Mouse (Mus musculus): ENCODE measurements around the gene Jag1.

The Jag1 gene

DNA sequence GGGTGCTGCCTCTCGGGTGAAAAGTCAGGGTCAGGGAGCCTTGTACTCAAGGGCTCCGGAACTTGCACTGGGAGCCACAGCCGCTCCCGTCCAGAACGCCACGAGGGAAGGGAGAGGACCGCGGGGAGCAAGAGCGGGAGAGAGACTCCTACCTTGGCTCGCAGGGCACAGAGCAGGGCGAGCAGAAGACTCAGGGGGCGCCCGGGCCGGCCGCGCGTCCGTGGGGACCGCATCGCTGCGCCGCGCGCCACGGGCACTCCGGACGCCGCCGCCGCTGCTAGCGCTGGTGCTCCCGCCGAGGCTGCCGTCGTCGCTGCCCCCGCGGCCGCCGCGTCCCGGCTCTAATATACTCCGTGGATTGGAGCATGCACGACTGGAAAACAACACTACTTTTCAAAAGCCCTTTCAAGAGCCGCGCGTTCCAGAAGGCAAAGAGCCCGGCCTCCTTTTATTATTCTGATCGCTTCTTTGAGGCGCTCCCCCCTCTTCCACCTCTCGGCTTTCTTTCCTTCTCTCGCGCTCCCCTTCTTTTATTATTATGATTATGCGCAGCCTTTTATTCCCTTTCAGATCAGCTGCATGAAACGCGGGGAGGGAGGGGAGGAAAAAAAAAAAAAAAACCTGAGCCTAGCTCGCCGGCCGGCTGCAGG is at the start of gene Jag1:
TSS of gene Jag1 (minus strand) at position 620 of the 650 bp plus-strand sequence.
- peak; percentile 29 to 49 for DNase-seq (ENCODE audit: low spot score in 2 of 2)

DNA sequence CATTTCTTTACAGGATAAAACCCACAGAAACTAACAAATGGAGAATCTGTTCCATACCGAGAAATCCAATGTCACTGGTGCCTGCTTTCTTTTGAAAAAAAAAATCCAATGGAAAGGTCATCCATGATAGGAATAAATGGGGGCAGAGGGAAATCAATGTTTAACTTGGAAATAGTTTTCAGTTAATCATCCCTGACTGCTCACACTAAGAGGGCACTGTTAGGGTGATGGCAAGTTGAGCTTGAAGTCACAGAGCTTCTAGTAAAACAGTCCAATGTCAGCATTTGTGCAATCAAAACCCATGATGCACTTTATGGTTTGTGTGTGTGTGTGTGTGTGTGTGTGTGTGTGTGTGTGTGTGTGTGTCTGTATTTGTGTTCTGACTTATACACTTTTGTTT is 39.6 kb upstream of the Jag1 start:
- no peak for DNase-seq (ENCODE audit: low spot score in 2 of 2)

DNA sequence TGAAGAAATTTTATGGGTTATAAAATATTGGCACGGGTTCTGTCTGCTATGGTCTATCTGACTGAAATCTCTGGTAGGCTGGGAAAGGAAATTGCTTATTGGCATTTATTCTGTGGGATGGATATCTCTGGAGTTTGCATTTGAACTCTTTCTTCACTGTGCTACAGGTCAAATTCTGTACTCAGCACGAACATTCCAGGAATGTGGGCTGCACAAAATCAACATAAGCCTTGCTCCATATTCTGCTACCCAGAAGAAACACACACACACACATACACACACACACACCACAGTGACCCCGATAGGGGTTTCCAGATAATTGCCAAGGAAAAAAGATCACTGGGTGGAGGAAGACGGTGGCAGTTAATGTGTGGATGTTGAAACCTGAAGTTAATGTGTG is 37.4 kb upstream of the Jag1 start:
- no peak for DNase-seq (ENCODE audit: low spot score in 2 of 2)

DNA sequence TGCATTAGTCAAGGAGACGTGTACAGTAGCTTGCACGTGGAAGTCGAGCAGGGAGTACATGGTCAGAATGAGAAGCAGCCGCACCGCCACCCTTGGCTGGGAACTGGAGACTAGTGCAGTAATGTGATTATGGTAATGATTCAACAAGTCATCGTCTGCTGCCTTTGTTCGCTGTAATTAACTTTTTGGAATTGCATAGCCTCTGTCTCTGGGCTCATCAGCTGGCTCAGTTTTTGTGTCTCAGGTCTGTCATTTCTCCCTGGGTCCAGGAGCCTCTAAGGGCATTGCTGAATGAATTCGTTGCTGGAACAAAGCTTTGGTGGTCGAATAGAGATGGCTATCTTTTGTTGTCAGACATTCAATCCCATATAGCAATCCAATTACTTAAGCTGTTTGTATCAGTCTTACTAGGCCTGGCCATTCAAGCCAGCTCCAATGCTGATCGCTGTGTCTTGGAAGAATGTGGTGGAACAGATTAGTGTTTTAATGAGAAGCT is 36.8 kb upstream of the Jag1 start:
- DNase-seq (ENCODE audit: low spot score in 2 of 2): no peak

DNA sequence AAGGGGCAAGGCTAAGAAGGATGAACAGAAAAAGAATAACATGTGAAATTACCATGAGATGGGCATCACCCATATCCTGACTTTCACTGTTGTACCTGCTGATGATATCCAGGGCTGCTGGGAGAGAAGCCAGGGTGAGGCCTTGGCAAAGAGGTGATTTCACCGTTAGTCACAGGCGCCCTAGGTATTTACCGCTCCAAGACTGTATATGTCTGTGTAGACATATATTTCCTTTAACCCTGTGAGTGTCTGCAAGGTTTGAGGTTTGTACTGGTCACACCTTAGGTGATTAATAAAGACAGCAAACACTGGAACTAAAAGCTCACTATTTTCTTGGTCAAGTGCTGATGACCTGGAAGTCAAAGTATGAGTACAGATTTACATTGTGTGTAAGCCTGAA is 34.5 kb upstream of the Jag1 start:
- DNase-seq (ENCODE audit: low spot score in 2 of 2): no peak

DNA sequence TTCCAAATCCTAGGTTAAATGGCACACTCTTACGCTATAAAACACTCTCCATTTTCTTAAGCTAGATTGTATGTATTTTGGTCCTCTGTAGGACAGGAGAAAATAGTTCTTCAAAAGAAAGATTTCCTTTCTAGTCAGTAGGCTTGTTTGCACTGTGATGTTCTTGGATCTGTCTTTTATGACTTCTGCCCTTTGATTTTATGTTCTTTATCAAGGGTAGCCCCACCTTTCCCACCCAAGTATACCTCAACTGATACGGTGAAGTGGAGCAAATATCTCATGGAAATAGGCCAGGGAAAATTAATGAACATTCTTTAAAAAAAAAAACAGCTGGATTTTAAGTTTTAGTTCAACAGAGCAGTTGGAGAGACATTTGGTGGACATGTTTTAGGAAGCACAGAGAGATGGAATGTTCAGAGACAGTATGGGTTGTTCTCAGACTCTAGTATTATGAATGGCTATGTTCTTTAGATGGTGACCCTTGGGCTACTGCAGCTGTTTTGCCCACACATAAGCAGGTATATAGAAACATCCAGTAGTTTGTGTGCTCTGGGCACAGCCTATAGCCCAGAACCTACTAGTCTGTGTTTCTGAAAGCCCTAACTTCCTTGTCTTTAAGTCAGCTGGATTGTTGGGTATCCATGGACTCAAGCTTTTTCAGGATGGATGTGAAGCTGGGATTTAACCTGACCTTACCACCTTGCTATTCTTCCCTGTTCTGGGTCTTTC is 30.7 kb upstream of the Jag1 start:
- no peak for DNase-seq (ENCODE audit: low spot score in 2 of 2)

DNA sequence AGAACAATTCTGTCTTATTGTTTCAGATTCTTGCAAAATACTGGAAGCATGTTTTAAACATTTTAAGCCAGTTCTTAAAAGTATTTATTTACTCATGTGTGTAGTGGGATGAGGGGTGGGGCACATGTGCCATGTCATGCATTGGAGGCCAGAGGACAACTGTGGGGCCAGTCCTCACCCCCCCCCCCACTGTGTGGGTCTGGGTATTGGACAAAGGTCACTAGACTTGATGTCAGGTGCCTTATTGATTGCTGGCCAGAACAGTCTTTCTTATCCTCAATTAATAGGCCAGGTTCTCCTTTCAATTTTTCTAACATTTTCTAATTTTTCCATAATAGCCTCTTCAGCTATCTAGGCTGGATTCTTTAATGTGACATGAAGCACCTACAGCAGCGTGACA is 21.6 kb upstream of the Jag1 start:
- DNase-seq (ENCODE audit: low spot score in 2 of 2): no peak

DNA sequence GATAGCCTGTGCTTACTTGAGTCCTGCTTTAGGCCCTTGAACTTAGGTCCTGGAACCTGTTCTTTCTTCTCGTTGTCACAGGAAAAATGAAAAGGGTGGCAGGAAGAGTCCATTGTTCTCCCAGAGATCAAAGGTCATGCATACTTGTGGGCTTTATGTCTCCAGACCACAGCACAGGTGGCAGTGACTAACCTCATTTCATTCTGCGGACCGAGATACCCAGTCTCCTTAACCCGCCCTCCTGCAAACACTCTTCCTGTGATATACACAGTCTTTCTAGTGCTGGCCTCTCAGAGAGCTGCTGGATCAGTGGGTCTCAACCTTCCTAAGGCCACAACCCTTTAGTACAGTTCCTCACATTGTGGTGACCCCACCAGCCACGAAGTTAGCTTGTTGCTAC is 17.6 kb upstream of the Jag1 start:
- no peak for DNase-seq (ENCODE audit: low spot score in 2 of 2)

DNA sequence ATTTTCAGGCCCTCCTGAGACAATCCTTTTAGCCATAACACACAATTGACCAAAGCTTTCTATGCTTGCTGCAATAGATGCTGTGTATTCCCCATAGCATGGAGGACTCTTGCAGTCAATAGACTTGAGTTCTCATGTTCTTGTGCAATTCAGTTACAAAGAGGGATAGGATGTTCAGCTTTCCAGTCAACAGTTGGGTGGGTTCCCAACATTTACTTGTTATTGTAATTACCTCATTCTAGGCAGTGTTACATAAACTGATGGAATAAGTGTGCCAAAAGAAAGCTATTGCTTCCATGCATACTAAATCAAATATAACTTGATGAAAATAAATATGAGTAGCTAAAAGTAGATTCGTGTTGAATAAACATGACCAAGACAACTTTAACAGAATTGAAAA is 8.4 kb upstream of the Jag1 start:
- no peak for DNase-seq (ENCODE audit: low spot score in 2 of 2)

DNA sequence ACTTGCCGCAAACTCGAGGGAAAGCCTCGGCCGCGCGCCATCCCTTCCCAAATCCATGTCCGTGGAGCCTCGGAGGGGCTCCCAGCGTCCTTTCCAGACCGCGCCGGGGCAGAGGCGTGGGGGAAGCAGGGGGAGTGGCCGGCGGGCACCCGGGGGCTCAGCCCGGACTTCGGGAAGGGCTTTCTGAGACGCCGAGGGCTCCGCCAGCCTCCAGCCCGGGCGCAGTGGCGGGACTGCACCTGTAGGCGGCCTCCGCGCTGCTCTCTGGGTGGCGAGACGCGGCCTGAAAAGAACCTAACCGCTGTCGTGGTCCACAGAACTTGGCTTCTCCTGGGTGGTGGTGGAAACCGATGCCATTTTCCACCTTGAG is 862 bp upstream of the Jag1 start:
- peak; percentile 41 to 56 for DNase-seq (ENCODE audit: low spot score in 2 of 2)

DNA sequence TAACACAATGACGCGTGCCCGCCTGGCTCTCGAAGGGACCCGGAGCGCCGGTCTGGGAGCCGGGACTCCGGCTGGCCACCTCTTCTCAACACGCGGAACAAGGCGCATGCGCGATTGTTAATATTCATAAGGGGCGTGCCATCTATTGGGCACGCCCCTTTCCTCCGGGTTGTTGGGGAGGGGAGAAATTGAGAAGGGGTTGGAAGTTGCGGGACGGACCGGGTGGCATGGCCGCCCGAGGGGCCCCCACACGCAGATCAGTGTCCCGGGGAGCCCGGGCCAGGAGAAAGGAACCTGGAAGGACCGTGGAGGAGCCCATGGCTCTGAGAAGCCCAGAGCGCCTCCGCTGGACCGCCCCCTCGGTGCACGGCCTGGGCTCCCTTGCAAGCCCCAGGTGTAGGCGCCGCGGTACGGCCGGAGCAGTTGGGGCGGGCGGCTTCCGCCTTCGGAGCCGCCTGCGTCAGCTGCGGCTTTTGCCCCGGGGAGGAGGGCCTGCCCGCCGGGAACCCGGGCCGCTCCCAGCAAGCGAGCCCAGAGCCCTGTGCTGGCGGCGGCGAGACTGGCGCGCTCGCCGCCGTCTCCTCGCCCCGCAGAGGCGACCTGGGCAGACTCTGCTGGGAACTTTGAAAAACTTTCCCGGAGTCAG is 354 bp upstream of the Jag1 start:
- DNase-seq (ENCODE audit: low spot score in 2 of 2): peak; percentile 43 to 64

DNA sequence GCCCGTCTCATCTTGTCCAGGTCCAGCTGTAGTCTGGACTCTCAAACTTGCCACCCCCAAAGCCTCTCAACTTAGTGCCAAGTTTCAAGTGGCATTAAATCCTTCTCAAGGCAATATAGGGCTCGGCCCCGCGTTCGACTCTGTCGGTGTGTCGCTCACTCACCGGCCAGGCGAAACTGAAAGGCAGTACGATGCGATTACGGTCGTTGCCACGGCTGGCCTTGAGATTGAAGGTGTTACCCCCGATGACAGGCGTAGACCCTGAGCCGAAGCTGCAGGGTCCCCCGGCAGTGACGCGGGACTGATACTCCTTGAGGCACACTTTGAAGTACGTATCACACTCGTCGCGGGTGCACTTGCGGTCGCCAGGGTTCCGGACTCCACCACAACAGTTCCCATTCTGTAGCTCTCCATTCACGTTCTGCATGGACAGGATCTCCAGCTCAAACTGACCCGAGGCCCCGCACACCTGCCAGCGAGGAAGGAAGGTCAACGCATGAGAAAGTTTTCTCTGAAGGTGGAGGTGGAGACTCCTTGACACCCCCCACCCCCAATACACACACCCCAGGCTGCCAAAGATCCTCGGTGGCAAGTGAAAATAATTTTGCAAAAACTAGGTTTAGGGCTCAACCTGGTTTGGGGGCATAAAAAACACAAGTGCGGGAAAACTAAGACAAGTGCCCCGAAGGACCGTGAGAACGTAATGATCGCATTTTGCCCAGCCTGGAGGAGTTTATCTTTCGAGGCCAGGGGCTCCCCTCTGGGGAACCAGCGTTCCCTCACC is 1.0 kb downstream of the Jag1 start:
- no peak for DNase-seq (ENCODE audit: low spot score in 2 of 2)

DNA sequence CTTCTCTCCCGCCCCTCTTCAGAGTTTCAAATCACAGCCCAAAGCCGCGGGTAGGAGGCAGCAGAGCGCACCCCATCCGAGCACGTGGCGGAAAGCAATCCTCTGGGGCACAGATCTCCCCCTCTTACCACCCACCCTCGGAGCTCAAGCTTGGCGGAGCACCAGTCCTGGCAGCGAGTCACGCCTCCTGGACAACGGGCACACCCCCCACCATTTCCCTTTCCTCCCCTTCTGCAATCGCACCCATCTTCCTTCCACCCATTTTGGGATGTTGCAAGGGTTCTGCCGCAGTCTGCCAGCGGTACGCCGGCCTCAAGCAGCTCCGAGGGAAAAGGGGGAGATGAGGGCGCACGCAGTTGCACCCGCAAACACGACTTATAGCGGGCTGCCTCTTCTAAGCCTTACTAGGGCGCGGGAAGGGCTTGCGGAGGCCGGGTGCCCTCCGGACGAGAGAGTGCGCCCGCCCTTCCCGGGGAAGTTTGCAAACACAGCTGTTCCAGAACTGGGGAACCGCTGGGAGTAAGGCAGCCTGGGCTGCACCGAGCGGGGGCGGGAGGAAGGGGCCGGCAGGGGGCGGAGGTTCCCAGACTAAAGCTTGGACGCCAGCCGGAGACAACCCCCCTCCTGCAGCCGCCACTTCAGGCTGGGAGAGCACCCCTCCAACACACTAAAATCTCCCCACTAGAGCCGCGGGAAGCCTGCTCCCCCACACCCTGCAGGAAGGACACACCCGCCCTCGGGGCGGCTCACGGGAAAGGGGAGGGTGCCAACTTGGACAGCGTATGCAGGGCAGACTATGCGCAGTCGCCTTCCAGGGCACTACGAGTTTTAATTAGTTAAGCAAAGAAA is 2.0 kb downstream of the Jag1 start:
- DNase-seq (ENCODE audit: low spot score in 2 of 2): peak; percentile 63

DNA sequence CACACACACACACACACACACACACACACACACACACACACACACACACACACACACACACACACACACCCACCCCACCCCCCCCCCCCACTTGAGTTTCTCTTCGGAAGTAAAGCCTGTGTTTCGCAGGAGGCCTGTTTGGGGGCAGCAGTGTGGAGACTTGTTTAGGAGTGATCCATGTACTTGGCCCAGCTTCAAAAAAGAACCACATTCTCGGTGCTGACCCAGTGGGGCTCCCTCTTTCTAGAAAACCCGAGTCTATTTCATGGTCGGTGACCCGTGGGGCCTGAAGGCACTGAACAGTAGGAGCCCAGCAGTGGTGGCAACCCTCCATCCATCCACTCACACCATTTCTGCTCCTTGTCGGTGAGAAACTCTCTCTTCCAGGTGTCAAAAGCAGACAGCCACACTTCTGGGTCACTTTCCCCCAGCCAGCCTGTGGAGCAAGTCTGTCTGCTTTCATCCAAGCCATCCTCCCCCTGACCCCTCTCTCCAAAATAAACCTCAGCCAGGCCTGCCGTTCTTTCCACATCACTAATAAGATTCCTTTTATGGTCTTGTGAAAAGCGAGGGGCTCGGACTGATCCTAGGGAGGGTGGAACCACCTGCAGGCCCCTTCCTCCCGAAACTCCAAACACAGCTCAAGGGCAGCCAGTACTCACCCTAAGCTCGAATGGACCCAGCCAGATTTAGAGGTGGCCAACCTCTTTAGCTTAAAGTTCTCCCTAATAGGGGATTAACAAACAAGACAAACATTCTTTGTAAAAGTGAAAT is 3.0 kb downstream of the Jag1 start:
- DNase-seq (ENCODE audit: low spot score in 2 of 2): no peak

DNA sequence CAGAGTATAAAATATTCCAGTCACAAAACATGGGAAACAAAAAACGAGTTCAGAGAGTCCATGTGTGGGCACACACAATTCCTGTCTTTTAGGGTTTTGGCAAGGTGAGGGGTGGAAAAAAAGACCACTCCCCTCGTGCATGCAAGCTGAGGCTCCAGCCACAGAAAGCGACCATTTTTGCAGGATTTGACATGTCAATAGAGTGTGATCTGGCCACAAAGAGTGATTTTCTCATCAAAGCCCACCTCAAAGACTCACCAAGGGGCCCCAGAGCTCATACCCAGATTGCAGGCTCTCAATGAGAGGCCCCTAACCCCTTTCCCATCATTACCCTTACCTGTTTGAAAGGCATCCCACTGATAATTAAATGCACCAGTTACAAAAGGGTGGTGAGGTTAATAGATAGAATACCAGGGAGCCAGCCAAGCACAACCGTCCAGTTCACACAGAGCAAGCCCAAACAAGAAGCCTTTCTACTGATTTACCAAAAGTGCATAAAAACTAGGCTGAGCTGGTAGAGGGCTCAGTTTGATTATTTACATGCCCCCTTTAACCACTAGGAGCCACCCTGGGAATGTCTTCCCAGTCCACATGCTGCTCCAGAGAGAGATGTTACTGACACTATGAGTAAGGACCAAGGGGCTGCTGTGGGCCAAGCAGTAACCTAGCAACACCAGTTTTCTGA is 6.1 kb downstream of the Jag1 start:
- no peak for DNase-seq (ENCODE audit: low spot score in 2 of 2)

DNA sequence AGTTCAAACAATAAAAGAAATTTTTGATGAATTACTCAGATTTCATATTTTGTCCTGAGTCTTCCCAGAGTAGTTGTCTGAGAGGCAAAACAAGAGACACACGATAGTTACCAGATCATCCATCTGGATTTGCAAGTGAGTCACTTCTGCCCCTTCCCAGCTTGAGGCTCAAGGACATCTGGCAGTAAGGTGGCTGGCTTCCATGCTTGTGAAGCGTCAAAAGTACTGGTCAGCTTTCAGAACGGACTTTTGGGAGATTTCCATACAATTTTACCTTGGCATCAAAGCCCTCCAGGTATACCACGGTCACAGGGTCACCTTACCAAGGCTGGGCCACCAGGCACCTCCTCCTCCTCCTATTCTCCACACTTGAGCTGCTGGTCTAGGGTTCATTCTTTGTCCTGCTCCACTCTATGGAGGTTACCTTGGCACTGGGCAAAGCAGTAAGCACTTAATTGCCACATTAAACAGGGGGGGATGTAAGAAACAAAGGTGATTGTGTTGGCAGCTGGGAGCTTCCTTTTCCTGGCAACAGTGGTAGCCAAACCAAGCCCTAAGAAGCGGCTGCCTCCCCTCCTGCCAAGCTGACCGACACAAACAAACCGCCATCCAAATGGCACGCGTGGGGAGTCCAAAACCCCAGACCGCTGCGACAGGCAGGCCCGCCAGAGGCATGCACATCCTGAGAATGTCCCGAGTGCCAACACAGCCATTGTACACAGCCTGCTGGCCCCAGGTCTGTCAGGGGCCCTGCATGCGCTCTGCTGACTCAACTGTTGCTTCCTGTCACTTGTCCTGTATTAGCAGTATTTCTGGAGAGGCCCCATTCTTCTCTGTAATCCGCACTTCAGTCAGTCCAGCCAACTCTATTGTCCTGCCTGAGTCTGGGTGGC is 6.9 kb downstream of the Jag1 start:
- DNase-seq (ENCODE audit: low spot score in 2 of 2): peak in 1 of 2 experiments; percentile 19

DNA sequence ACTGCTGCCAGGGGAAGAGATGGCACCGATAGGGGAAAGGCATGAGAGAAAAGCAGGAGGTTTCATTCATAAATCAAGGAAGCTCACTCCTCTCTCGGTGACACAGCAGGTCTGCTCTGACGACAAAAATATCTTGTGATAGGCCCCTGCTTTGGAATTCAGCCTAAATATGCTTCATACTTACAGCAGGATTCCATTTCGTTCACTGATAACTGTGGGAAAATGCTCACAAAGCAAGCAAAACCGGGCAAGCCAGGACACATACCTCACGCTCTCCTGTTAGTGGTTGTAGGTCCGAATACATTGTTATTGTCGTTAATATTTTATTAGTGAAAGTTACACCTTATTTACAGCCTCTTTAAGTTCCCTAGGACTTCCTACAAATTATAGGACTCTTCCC is 8.5 kb downstream of the Jag1 start:
- DNase-seq (ENCODE audit: low spot score in 2 of 2): no peak

DNA sequence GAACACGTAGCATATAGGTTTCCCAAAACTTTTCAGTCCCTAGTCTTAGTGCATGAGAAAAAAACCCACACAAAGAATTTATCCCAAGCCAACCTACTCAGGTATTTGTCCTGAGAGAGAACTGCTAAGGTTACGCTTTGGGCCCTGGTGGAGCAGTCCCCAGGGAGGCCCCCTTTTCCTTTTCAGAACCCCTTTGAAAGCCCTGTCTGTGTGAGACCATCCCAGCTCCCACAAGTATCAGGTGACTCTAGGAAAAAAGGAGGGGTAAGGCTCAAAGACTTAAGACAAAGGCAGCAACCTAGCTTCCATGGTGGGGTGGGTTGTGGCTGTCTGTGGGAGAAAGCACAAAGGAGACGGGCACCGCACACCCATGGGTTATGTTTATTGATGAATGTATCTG is 9.2 kb downstream of the Jag1 start:
- no peak for DNase-seq (ENCODE audit: low spot score in 2 of 2)

DNA sequence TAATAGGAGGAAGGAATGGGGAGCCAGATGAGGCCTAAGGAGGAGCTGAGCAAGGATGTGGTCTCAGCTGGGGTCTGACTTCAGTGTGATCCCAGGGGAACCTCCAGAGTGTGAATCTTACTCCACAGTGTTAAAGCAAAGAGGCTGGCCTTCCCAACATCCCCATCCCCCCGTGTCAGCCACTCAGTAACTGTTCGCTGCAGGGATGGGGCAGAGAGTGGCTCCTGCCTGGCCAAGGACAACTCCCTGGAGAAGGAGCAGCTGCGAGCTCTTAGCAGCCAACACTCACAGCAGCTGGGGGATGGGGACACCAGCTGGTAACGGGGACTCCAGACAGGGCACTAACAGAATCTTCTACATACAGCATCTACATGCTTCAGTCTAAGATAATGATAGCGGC is 15.4 kb downstream of the Jag1 start:
- DNase-seq (ENCODE audit: low spot score in 2 of 2): no peak
